Mouse (Mus musculus): Measurements from ENCODE around the gene Cyp2u1.
"Not testable (repeated sequence)": the region's sequence is repeated elsewhere in the genome, so short reads cannot be mapped to it uniquely, and the experiment has no call there.

Cyp2u1 gene

GRCm38 (mm10) chr3:131302452-131303319 lies at the start of gene Cyp2u1:
Gene Cyp2u1, minus strand, starts transcription at chr3:131303227.
- DNase-seq, result peak; percentile 88

- DNase-seq, result no peak
Measured at GRCm38 (mm10) chr3:131350539-131350938, 47.5 kb upstream of the Cyp2u1 start.

- DNase-seq, result no peak
Measured at GRCm38 (mm10) chr3:131349013-131349412, 46.0 kb upstream of the Cyp2u1 start.

GRCm38 (mm10) chr3:131348579-131348950 lies 45.5 kb upstream of the Cyp2u1 start:
- no peak for DNase-seq

- peak; percentile 57 for DNase-seq
Measured at GRCm38 (mm10) chr3:131347831-131348578, 45.0 kb upstream of the Cyp2u1 start.

- no peak for DNase-seq
Measured at GRCm38 (mm10) chr3:131345903-131346302, 42.9 kb upstream of the Cyp2u1 start.

GRCm38 (mm10) chr3:131343311-131343710 lies 40.3 kb upstream of the Cyp2u1 start:
- DNase-seq, result no peak

- no peak for DNase-seq
Measured at GRCm38 (mm10) chr3:131340885-131341284, 37.9 kb upstream of the Cyp2u1 start.

- DNase-seq, result no peak
Measured at GRCm38 (mm10) chr3:131339280-131339679, 36.3 kb upstream of the Cyp2u1 start.

- DNase-seq, result not testable (repeated sequence)
Measured at GRCm38 (mm10) chr3:131337749-131338148, 34.7 kb upstream of the Cyp2u1 start.

- no peak for DNase-seq
Measured at GRCm38 (mm10) chr3:131336629-131337028, 33.6 kb upstream of the Cyp2u1 start.

GRCm38 (mm10) chr3:131335117-131335547 lies 32.1 kb upstream of the Cyp2u1 start:
- peak; percentile 31 for DNase-seq

GRCm38 (mm10) chr3:131327189-131327588 lies 24.2 kb upstream of the Cyp2u1 start:
- DNase-seq, result no peak

- DNase-seq, result no peak
Measured at GRCm38 (mm10) chr3:131326637-131327036, 23.6 kb upstream of the Cyp2u1 start.

- DNase-seq, result no peak
Measured at GRCm38 (mm10) chr3:131322081-131322815, 19.2 kb upstream of the Cyp2u1 start.

- peak; percentile 88 for DNase-seq
Measured at GRCm38 (mm10) chr3:131320184-131320583, 17.2 kb upstream of the Cyp2u1 start.

- no peak for DNase-seq
Measured at GRCm38 (mm10) chr3:131318211-131318610, 15.2 kb upstream of the Cyp2u1 start.

- no peak for DNase-seq
Measured at GRCm38 (mm10) chr3:131317126-131317525, 14.1 kb upstream of the Cyp2u1 start.

- DNase-seq, result no peak
Measured at GRCm38 (mm10) chr3:131315957-131316510, 13.0 kb upstream of the Cyp2u1 start.

GRCm38 (mm10) chr3:131312340-131312739 lies 9.3 kb upstream of the Cyp2u1 start:
- no peak for DNase-seq

- DNase-seq, result no peak
Measured at GRCm38 (mm10) chr3:131310572-131310971, 7.5 kb upstream of the Cyp2u1 start.

- DNase-seq, result no peak
Measured at GRCm38 (mm10) chr3:131307811-131308210, 4.8 kb upstream of the Cyp2u1 start.

GRCm38 (mm10) chr3:131306255-131306654 lies 3.2 kb upstream of the Cyp2u1 start:
- DNase-seq, result no peak
